Mouse (Mus musculus): Measurements from ENCODE around the gene Muc1. TPM values are rescaled to one million over a fixed set of nuclear protein-coding genes. Genes with fewer than 3 reads are reported as not detected.

The Muc1 gene
- polyA plus RNA-seq, 1 experiment from 2014 or later = 0.40 TPM

- Histone ChIP-seq H3K4me2 (ENCODE audit: low read depth, low read length) (0 out of 2 replicates have a peak overlapping the region, but pooled peaks have one; percentile 73), H3K27ac (ENCODE audit: low read depth) (no peak overlapping the region), H3K4me3 (ENCODE audit: low read depth, low read length) (no peak overlapping the region; the same call in 1 of the 2 replicates), H3K9ac (replicated peaks) (no peak overlapping the region), H3K9me3 (ENCODE audit: low read length) (no peaks in the 10 kb centered on the region), H3K4me1 (ENCODE audit: insufficient read depth) (peaks cover 6% of the 10 kb centered on the region), H3K27me3 (ENCODE audit: insufficient read depth, low read length) (peaks cover 19% of the 10 kb centered on the region), H3K36me3 (replicated peaks; ENCODE audit: insufficient read depth, low read length) (peaks cover 21% of the 10 kb centered on the region)
- no peak for TF ChIP-seq CTCF (IDR thresholded peaks at IDR 0.05; ENCODE audit: low read depth)
- TF ChIP-seq EP300 (IDR thresholded peaks at IDR 0.05; ENCODE audit: low read depth) = no peak
- 87% methylated on average over 13 of the region's 13 CpGs for WGBS (ENCODE audit: insufficient replicate concordance)
- no peak for DNase-seq
- no peak for ATAC-seq
Measured at GRCm38 (mm10) chr3:89276061-89276460, 47.2 kb downstream of the Muc1 start.

GRCm38 (mm10) chr3:89277281-89278021 is 48.6 kb downstream of the Muc1 start:
- Histone ChIP-seq H3K36me3 (replicated peaks; ENCODE audit: insufficient read depth, low read length) (peaks cover 12% of the 10 kb centered on the region), H3K4me2 (ENCODE audit: low read depth, low read length) (peak overlapping the region; percentile 73), H3K27me3 (ENCODE audit: insufficient read depth, low read length) (peaks cover 26% of the 10 kb centered on the region), H3K4me3 (ENCODE audit: low read depth, low read length) (peak overlapping the region; percentile 57), H3K9me3 (ENCODE audit: low read length) (no peaks in the 10 kb centered on the region), H3K4me1 (ENCODE audit: insufficient read depth) (peaks cover 6% of the 10 kb centered on the region), H3K9ac (replicated peaks) (peak overlapping the region; percentile 74), H3K27ac (ENCODE audit: low read depth) (peak overlapping the region; percentile 94)
- no peak for TF ChIP-seq CTCF (IDR thresholded peaks at IDR 0.05; ENCODE audit: low read depth)
- no peak for TF ChIP-seq EP300 (IDR thresholded peaks at IDR 0.05; ENCODE audit: low read depth)
- ATAC-seq = no peak
- WGBS (ENCODE audit: insufficient replicate concordance) = 53% methylated on average over 14 of the region's 14 CpGs
- DNase-seq = no peak

- peak overlapping the region; percentile 57 for H3K4me3 ChIP-seq (ENCODE audit: low read depth, low read length)
- TF ChIP-seq EP300 (IDR thresholded peaks at IDR 0.05; ENCODE audit: low read depth) (0 out of 2 replicates have a peak, but pooled peaks have one; percentile 34), CTCF (IDR thresholded peaks at IDR 0.05; ENCODE audit: low read depth) (no peak)
- peaks cover 7% of the 10 kb centered on the region; the same call in 1 of the 2 replicates for H3K36me3 ChIP-seq (replicated peaks; ENCODE audit: insufficient read depth, low read length)
- H3K9me3 ChIP-seq (ENCODE audit: low read length) = no peaks in the 10 kb centered on the region
- peak; percentile 61 for DNase-seq
- peak overlapping the region; percentile 94 for H3K27ac ChIP-seq (ENCODE audit: low read depth)
- peak; percentile 38 for ATAC-seq
- H3K4me2 ChIP-seq (ENCODE audit: low read depth, low read length) = peak overlapping the region; percentile 73
- 44% methylated on average over 6 of the region's 7 CpGs for WGBS (ENCODE audit: insufficient replicate concordance)
- H3K4me1 ChIP-seq (ENCODE audit: insufficient read depth) = peaks cover 6% of the 10 kb centered on the region
- H3K27me3 ChIP-seq (ENCODE audit: insufficient read depth, low read length) = peaks cover 26% of the 10 kb centered on the region
- H3K9ac ChIP-seq (replicated peaks) = peak overlapping the region; percentile 74
Measured at GRCm38 (mm10) chr3:89278107-89278506, 49.2 kb downstream of the Muc1 start.

GRCm38 (mm10) chr3:89278643-89279042 is 49.8 kb downstream of the Muc1 start:
- H3K4me3 ChIP-seq (ENCODE audit: low read depth, low read length) = peak overlapping the region; percentile 57
- no peak for ATAC-seq
- DNase-seq = no peak
- TF ChIP-seq EP300 (IDR thresholded peaks at IDR 0.05; ENCODE audit: low read depth) (no peak), CTCF (IDR thresholded peaks at IDR 0.05; ENCODE audit: low read depth) (no peak)
- WGBS (ENCODE audit: insufficient replicate concordance) = 19% methylated on average over 8 of the region's 8 CpGs
- H3K4me1 ChIP-seq (ENCODE audit: insufficient read depth) = peaks cover 6% of the 10 kb centered on the region
- H3K9ac ChIP-seq (replicated peaks) = peak overlapping the region; percentile 74
- H3K36me3 ChIP-seq (replicated peaks; ENCODE audit: insufficient read depth, low read length) = 0 out of 2 replicates have a peak, but pooled peaks cover 7% of the 10 kb centered on the region
- peaks cover 26% of the 10 kb centered on the region for H3K27me3 ChIP-seq (ENCODE audit: insufficient read depth, low read length)
- H3K9me3 ChIP-seq (ENCODE audit: low read length) = no peaks in the 10 kb centered on the region
- peak overlapping the region; percentile 73 for H3K4me2 ChIP-seq (ENCODE audit: low read depth, low read length)
- peak overlapping the region; percentile 94 for H3K27ac ChIP-seq (ENCODE audit: low read depth)

GRCm38 (mm10) chr3:89279153-89279890 is 50.5 kb downstream of the Muc1 start:
- no peak for TF ChIP-seq CTCF (IDR thresholded peaks at IDR 0.05; ENCODE audit: low read depth)
- TF ChIP-seq EP300 (IDR thresholded peaks at IDR 0.05; ENCODE audit: low read depth) = no peak
- DNase-seq (peak; percentile 87), ATAC-seq (peak; percentile 66)
- Histone ChIP-seq H3K36me3 (replicated peaks; ENCODE audit: insufficient read depth, low read length) (0 out of 2 replicates have a peak, but pooled peaks cover 7% of the 10 kb centered on the region), H3K4me3 (ENCODE audit: low read depth, low read length) (peak overlapping the region; percentile 57), H3K9ac (replicated peaks) (peak overlapping the region; percentile 74), H3K4me2 (ENCODE audit: low read depth, low read length) (peak overlapping the region; percentile 73), H3K27ac (ENCODE audit: low read depth) (peak overlapping the region; percentile 94), H3K27me3 (ENCODE audit: insufficient read depth, low read length) (peaks cover 26% of the 10 kb centered on the region), H3K4me1 (ENCODE audit: insufficient read depth) (peaks cover 6% of the 10 kb centered on the region), H3K9me3 (ENCODE audit: low read length) (no peaks in the 10 kb centered on the region)
- 4% methylated on average over 35 of the region's 35 CpGs for WGBS (ENCODE audit: insufficient replicate concordance)

- H3K4me2 ChIP-seq (ENCODE audit: low read depth, low read length) = peak overlapping the region; percentile 73
- ATAC-seq (peak; percentile 57), DNase-seq (peak; percentile 69)
- H3K27ac ChIP-seq (ENCODE audit: low read depth) = peak overlapping the region; percentile 94
- H3K36me3 ChIP-seq (replicated peaks; ENCODE audit: insufficient read depth, low read length) = 0 out of 2 replicates have a peak, but pooled peaks cover 7% of the 10 kb centered on the region
- no peak for TF ChIP-seq CTCF (IDR thresholded peaks at IDR 0.05; ENCODE audit: low read depth)
- peak; percentile 37; the same call in 1 of the 2 replicates for TF ChIP-seq EP300 (IDR thresholded peaks at IDR 0.05; ENCODE audit: low read depth)
- H3K4me1 ChIP-seq (ENCODE audit: insufficient read depth) = peaks cover 12% of the 10 kb centered on the region
- peak overlapping the region; percentile 57 for H3K4me3 ChIP-seq (ENCODE audit: low read depth, low read length)
- peak overlapping the region; percentile 74 for H3K9ac ChIP-seq (replicated peaks)
- H3K9me3 ChIP-seq (ENCODE audit: low read length) = no peaks in the 10 kb centered on the region
- peaks cover 26% of the 10 kb centered on the region for H3K27me3 ChIP-seq (ENCODE audit: insufficient read depth, low read length)
- WGBS (ENCODE audit: insufficient replicate concordance) = 2% methylated on average over 29 of the region's 29 CpGs
Measured at GRCm38 (mm10) chr3:89280050-89280605, 51.3 kb downstream of the Muc1 start.

Data from liver, postnatal 0 days (tissue).